Mouse (Mus musculus) cerebellum, adult 2 months (tissue): ENCODE measurements around the gene Cacna1s.

Experiments
- CTCF ChIP-seq: fragments of 200-500 bp; IDR thresholded peaks from 2 replicates; pipeline ENCODE4 v1.5.1; 2011; ENCODE audit warnings: low read depth, mild to moderate bottlenecking, control low read depth, low read length, moderate library complexity, borderline replicate concordance; ENCODE audit not compliant: insufficient read depth
- POLR2A ChIP-seq: fragments of 200-500 bp; IDR thresholded peaks from 2 replicates; pipeline ENCODE4 v1.6.1; 2011; ENCODE audit warnings: low read length, control low read depth, borderline replicate concordance; ENCODE audit not compliant: insufficient read depth

DNA sequence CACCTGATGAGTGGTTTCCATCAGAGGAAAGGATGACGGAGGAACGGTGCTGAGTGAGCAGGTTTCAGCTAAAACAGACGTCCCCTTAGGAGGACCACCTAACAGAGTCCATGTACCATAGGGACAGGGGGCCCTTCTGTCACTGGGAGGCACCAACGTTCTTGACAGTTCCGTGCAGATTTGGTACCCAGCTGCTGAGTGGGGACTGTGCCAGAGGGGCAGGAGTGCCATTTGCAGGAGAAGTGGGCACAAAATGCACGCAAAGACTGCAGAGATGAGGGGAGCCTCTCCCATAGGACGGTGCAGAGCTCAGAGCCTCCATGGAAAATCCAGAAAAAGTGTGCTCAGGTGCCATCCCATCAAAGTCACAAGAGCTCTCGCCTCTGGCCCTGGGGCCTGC, 69.5 kb downstream of the Cacna1s start:
- TF ChIP-seq POLR2A = no peak
- TF ChIP-seq CTCF = no peak
